Comparison of ENCODE assay signal across 8 mouse cellular contexts in genomic region chr1:44102939-44103338, GRCm38 (mm10). TPM values are rescaled to one million over a fixed set of nuclear protein-coding genes. Genes with fewer than 3 reads are reported as not detected.
DNase-seq lines count a peak whose midpoint lies in the region; ATAC-seq lines count a peak whose summit lies in the region.

No protein-coding gene starts in this region.

- peak overlapping the region; percentile 48; the same call in 1 of the 2 replicates for H3K27ac ChIP-seq in embryonic facial prominence, embryonic 15.5 days (replicated peaks)
- H3K27ac ChIP-seq in limb, embryonic 13.5 days, result no peak overlapping the region; the same call in 1 of the 2 replicates
- peak overlapping the region; percentile 44; the same call in 1 of the 2 replicates for H3K27ac ChIP-seq in stomach, embryonic 15.5 days

- H3K9ac ChIP-seq in embryonic facial prominence, embryonic 15.5 days, result no peak overlapping the region
- peak overlapping the region; percentile 58 for H3K9ac ChIP-seq in limb, embryonic 13.5 days
- H3K9ac ChIP-seq in stomach, embryonic 15.5 days, result no peak overlapping the region

- DNase-seq in cerebellum, adult 11-12 months, result peak; percentile 20
- no peak for DNase-seq in cerebellum, adult 8-10 months
- peak; percentile 16 for DNase-seq in 416B (ENCODE audit: low read depth)
- DNase-seq in left cerebral cortex, postnatal 14 days (ENCODE audit: low spot score in 2 of 2), result no peak
- no peak for DNase-seq in urinary bladder, postnatal 14 days (ENCODE audit: low spot score)

- peak overlapping the region; percentile 70 for H3K4me2 ChIP-seq in embryonic facial prominence, embryonic 15.5 days (replicated peaks)
- H3K4me2 ChIP-seq in limb, embryonic 13.5 days (replicated peaks), result peak overlapping the region; percentile 77
- peak overlapping the region; percentile 63 for H3K4me2 ChIP-seq in stomach, embryonic 15.5 days

- H3K4me1 ChIP-seq in embryonic facial prominence, embryonic 15.5 days, result peaks cover 9% of the 10 kb centered on the region
- peaks cover 13% of the 10 kb centered on the region for H3K4me1 ChIP-seq in limb, embryonic 13.5 days
- peaks cover 3% of the 10 kb centered on the region; the same call in 1 of the 2 replicates for H3K4me1 ChIP-seq in stomach, embryonic 15.5 days

- H3K4me3 ChIP-seq in embryonic facial prominence, embryonic 15.5 days (replicated peaks), result peak overlapping the region; percentile 97
- peak overlapping the region; percentile 84 for H3K4me3 ChIP-seq in limb, embryonic 13.5 days
- H3K4me3 ChIP-seq in stomach, embryonic 15.5 days (replicated peaks), result peak overlapping the region; percentile 89

- no peak for ATAC-seq in embryonic facial prominence, embryonic 15.5 days (ENCODE audit: insufficient number of reproducible peaks, low FRiP score, low TSS enrichment, low read depth)
- ATAC-seq in limb, embryonic 13.5 days (ENCODE audit: low FRiP score, low read depth), result no peak
- ATAC-seq in stomach, embryonic 15.5 days (ENCODE audit: insufficient read depth, low FRiP score, low read depth), result no peak

- H3K9me3 ChIP-seq in embryonic facial prominence, embryonic 15.5 days (replicated peaks), result no peaks in the 10 kb centered on the region
- H3K9me3 ChIP-seq in limb, embryonic 13.5 days, result no peaks in the 10 kb centered on the region
- H3K9me3 ChIP-seq in stomach, embryonic 15.5 days, result no peaks in the 10 kb centered on the region

- no peaks in the 10 kb centered on the region for H3K27me3 ChIP-seq in embryonic facial prominence, embryonic 15.5 days
- no peaks in the 10 kb centered on the region for H3K27me3 ChIP-seq in limb, embryonic 13.5 days
- H3K27me3 ChIP-seq in stomach, embryonic 15.5 days (replicated peaks), result no peaks in the 10 kb centered on the region

- intact Hi-C loops in left cerebral cortex, postnatal 14 days (cut with DNase I), result no loop called here

- H3K36me3 ChIP-seq in embryonic facial prominence, embryonic 15.5 days, result peaks cover 18% of the 10 kb centered on the region
- peaks cover 33% of the 10 kb centered on the region for H3K36me3 ChIP-seq in limb, embryonic 13.5 days
- H3K36me3 ChIP-seq in stomach, embryonic 15.5 days, result peaks cover 9% of the 10 kb centered on the region

- 8% methylated on average over 5 of the region's 5 CpGs for whole genome bisulfite sequencing in embryonic facial prominence, embryonic 15.5 days
- 12% methylated on average over 5 of the region's 5 CpGs for WGBS in limb, embryonic 13.5 days
- 12% methylated on average over 5 of the region's 5 CpGs for WGBS in stomach, embryonic 15.5 days

RNA-seq across cellular contexts. Expression of gene Tex30, which starts 0.7 kb away (rescaled TPM):
- 59.3 and 66.1 TPM in 2 replicates for polyA plus RNA-seq in embryonic facial prominence, embryonic 15.5 days (2015; fragmentation: Nextera tagmentation; extraction: Ambion mirVana)
- polyA plus RNA-seq in limb, embryonic 13.5 days (2015; fragmentation: Nextera tagmentation; extraction: Ambion mirVana), result 76.5 and 83.3 TPM in 2 replicates
- polyA plus RNA-seq in stomach, embryonic 15.5 days (2015; fragmentation: Nextera tagmentation; extraction: Ambion mirVana), result 74.2 and 82.2 TPM in 2 replicates
- 10 to 100 TPM in 1 of 2 experiments, 1 to 10 TPM in 1; 7.0 to 10.6 TPM for total RNA-seq in left cerebral cortex, postnatal 14 days (2021)

RNA-seq across cellular contexts. Expression of gene Kdelc1, which starts 15.7 kb away (rescaled TPM):
- polyA plus RNA-seq in embryonic facial prominence, embryonic 15.5 days (2015; fragmentation: Nextera tagmentation; extraction: Ambion mirVana), result 62.4 and 63.4 TPM in 2 replicates
- 81.0 and 82.0 TPM in 2 replicates for polyA plus RNA-seq in limb, embryonic 13.5 days (2015; fragmentation: Nextera tagmentation; extraction: Ambion mirVana)
- 51.6 and 53.1 TPM in 2 replicates for polyA plus RNA-seq in stomach, embryonic 15.5 days (2015; fragmentation: Nextera tagmentation; extraction: Ambion mirVana)
- total RNA-seq in left cerebral cortex, postnatal 14 days (2021), result 10 to 100 TPM; 10.4 to 10.5 TPM

RNA-seq across cellular contexts. Expression of gene Bivm, which starts 15.8 kb away (rescaled TPM):
- polyA plus RNA-seq in embryonic facial prominence, embryonic 15.5 days (2015; fragmentation: Nextera tagmentation; extraction: Ambion mirVana), result 17.2 and 18.0 TPM in 2 replicates
- polyA plus RNA-seq in limb, embryonic 13.5 days (2015; fragmentation: Nextera tagmentation; extraction: Ambion mirVana), result 20.8 and 22.8 TPM in 2 replicates
- polyA plus RNA-seq in stomach, embryonic 15.5 days (2015; fragmentation: Nextera tagmentation; extraction: Ambion mirVana), result 16.0 and 17.7 TPM in 2 replicates
- 10 to 100 TPM; 38.5 to 39.3 TPM for total RNA-seq in left cerebral cortex, postnatal 14 days (2021)

RNA-seq across cellular contexts. Expression of gene Gm8251, which starts 41.2 kb away (rescaled TPM):
- polyA plus RNA-seq in embryonic facial prominence, embryonic 15.5 days (2015; fragmentation: Nextera tagmentation; extraction: Ambion mirVana), result 0.04 and 0.05 TPM in 2 replicates
- 0.10 and 0.13 TPM in 2 replicates for polyA plus RNA-seq in limb, embryonic 13.5 days (2015; fragmentation: Nextera tagmentation; extraction: Ambion mirVana)
- polyA plus RNA-seq in stomach, embryonic 15.5 days (2015; fragmentation: Nextera tagmentation; extraction: Ambion mirVana), result 0.08 and 0.10 TPM in 2 replicates
- total RNA-seq in left cerebral cortex, postnatal 14 days (2021), result not detected

RNA-seq across cellular contexts. Expression of gene Ercc5, which starts 44.6 kb away (rescaled TPM):
- 23.5 and 25.5 TPM in 2 replicates for polyA plus RNA-seq in embryonic facial prominence, embryonic 15.5 days (2015; fragmentation: Nextera tagmentation; extraction: Ambion mirVana)
- 26.9 and 28.3 TPM in 2 replicates for polyA plus RNA-seq in limb, embryonic 13.5 days (2015; fragmentation: Nextera tagmentation; extraction: Ambion mirVana)
- 20.5 and 21.6 TPM in 2 replicates for polyA plus RNA-seq in stomach, embryonic 15.5 days (2015; fragmentation: Nextera tagmentation; extraction: Ambion mirVana)
- 10 to 100 TPM; 19.4 to 23.0 TPM for total RNA-seq in left cerebral cortex, postnatal 14 days (2021)

Comparison
In these comparisons a context has a peak if more than half of its experiments do, and no peak if none do; other contexts are left out.
1. DNase-seq: peak in cerebellum, adult 11-12 months (single experiment) and 416B (single experiment); none in cerebellum, adult 8-10 months (single experiment), left cerebral cortex, postnatal 14 days (0 of 2) and urinary bladder, postnatal 14 days (single experiment).
2. Peak in every context shown above with its lines, with median percentiles within 50 percentile points of each other: H3K4me2 ChIP-seq and H3K4me3 ChIP-seq.